Comparison of ENCODE assay signal across 15 mouse cellular contexts in genomic region chr19:53307219-53307618, GRCm38 (mm10). TPM values are rescaled to one million over a fixed set of nuclear protein-coding genes. Genes with fewer than 3 reads are reported as not detected.
DNase-seq lines count a peak whose midpoint lies in the region; ATAC-seq lines count a peak whose summit lies in the region.
"Had no signal": no experiment of that assay in that cellular context is flagged by ENCODE, and none has a peak within 500 bp of the region (broad histone marks: within the 10 kb centered on the region; RNA-seq: fewer than 3 reads in every experiment).

No protein-coding gene starts in this region.

- no peak overlapping the region for H3K9ac ChIP-seq in heart, embryonic 14.5 days (ENCODE audit: low read length)
- H3K9ac ChIP-seq in embryonic facial prominence, embryonic 14.5 days (ENCODE audit: low read depth, low read length) = no peak overlapping the region
- no peak overlapping the region for H3K9ac ChIP-seq in hindbrain, embryonic 12.5 days
- no peak overlapping the region for H3K9ac ChIP-seq in midbrain, embryonic 15.5 days
- H3K9ac ChIP-seq: heart, embryonic 15.5 days; limb, embryonic 12.5 days; liver, postnatal 0 days had no signal

- intact Hi-C loops in left cerebral cortex, postnatal 36 days (cut with DNase I) = no loop called here

- peak overlapping the region; percentile 18; the same call in 1 of the 2 replicates for H3K4me2 ChIP-seq in heart, embryonic 14.5 days (ENCODE audit: low read length)
- H3K4me2 ChIP-seq in embryonic facial prominence, embryonic 14.5 days (ENCODE audit: low read depth, low read length) = peak overlapping the region; percentile 1; the same call in 1 of the 2 replicates
- H3K4me2 ChIP-seq in hindbrain, embryonic 12.5 days (replicated peaks) = peak overlapping the region; percentile 19
- H3K4me2 ChIP-seq in midbrain, embryonic 15.5 days = peak overlapping the region; percentile 23
- H3K4me2 ChIP-seq: heart, embryonic 15.5 days; limb, embryonic 12.5 days had no signal

- no peaks in the 10 kb centered on the region for H3K9me3 ChIP-seq in heart, embryonic 14.5 days (ENCODE audit: control insufficient read depth, low read length)
- H3K9me3 ChIP-seq in heart, embryonic 10.5 days = no peaks in the 10 kb centered on the region
- no peaks in the 10 kb centered on the region for H3K9me3 ChIP-seq in embryonic facial prominence, embryonic 14.5 days (ENCODE audit: control insufficient read depth, low read length)
- no peaks in the 10 kb centered on the region for H3K9me3 ChIP-seq in hindbrain, embryonic 12.5 days (replicated peaks)
- no peaks in the 10 kb centered on the region for H3K9me3 ChIP-seq in midbrain, embryonic 15.5 days
- H3K9me3 ChIP-seq: heart, embryonic 15.5 days; limb, embryonic 12.5 days had no signal

- no peak overlapping the region for H3K27ac ChIP-seq in heart, embryonic 14.5 days (replicated peaks in 1 of 2; ENCODE audit: control insufficient read depth in 1 of 2, insufficient read depth in 1 of 2, low read depth in 2 of 2, low read length in 2 of 2)
- H3K27ac ChIP-seq in heart, embryonic 10.5 days = no peak overlapping the region
- no peak overlapping the region for H3K27ac ChIP-seq in embryonic facial prominence, embryonic 14.5 days (replicated peaks; ENCODE audit: low read depth, low read length)
- H3K27ac ChIP-seq in hindbrain, embryonic 12.5 days = peak overlapping the region; percentile 67
- H3K27ac ChIP-seq in midbrain, embryonic 15.5 days = no peak overlapping the region
- H3K27ac ChIP-seq: heart, embryonic 15.5 days; limb, embryonic 12.5 days had no signal

- no peaks in the 10 kb centered on the region for H3K36me3 ChIP-seq in heart, embryonic 14.5 days (ENCODE audit: control insufficient read depth, insufficient read depth, low read length)
- H3K36me3 ChIP-seq in heart, embryonic 10.5 days = no peaks in the 10 kb centered on the region
- no peaks in the 10 kb centered on the region for H3K36me3 ChIP-seq in embryonic facial prominence, embryonic 14.5 days (ENCODE audit: control insufficient read depth, insufficient read depth, low read length)
- H3K36me3 ChIP-seq in hindbrain, embryonic 12.5 days = no peaks in the 10 kb centered on the region
- H3K36me3 ChIP-seq in midbrain, embryonic 15.5 days (replicated peaks) = no peaks in the 10 kb centered on the region
- H3K36me3 ChIP-seq: heart, embryonic 15.5 days; limb, embryonic 12.5 days had no signal

- 48% methylated on average over 6 of the region's 6 CpGs for WGBS in heart, embryonic 14.5 days
- 52% methylated on average over 6 of the region's 6 CpGs for WGBS in heart, embryonic 10.5 days
- WGBS in embryonic facial prominence, embryonic 14.5 days = 39% methylated on average over 6 of the region's 6 CpGs
- 31% methylated on average over 6 of the region's 6 CpGs for WGBS in hindbrain, embryonic 12.5 days
- WGBS in midbrain, embryonic 15.5 days = 31% methylated on average over 6 of the region's 6 CpGs

- H3K4me3 ChIP-seq in heart, embryonic 14.5 days (ENCODE audit: control insufficient read depth in 1 of 2, insufficient read depth in 1 of 2, low read depth in 1 of 2, low read length in 2 of 2) = no peak overlapping the region
- H3K4me3 ChIP-seq in heart, embryonic 10.5 days = no peak overlapping the region
- H3K4me3 ChIP-seq in embryonic facial prominence, embryonic 14.5 days (ENCODE audit: low read depth, low read length) = no peak overlapping the region
- H3K4me3 ChIP-seq in hindbrain, embryonic 12.5 days = no peak overlapping the region
- H3K4me3 ChIP-seq in midbrain, embryonic 15.5 days = no peak overlapping the region
- H3K4me3 ChIP-seq: heart, embryonic 15.5 days; limb, embryonic 12.5 days had no signal

- no peaks in the 10 kb centered on the region; a peak in 2 of 4 replicates for H3K4me1 ChIP-seq in heart, embryonic 14.5 days (ENCODE audit: control insufficient read depth in 2 of 2, insufficient read depth in 2 of 2, low read length in 2 of 2)
- peaks cover 10% of the 10 kb centered on the region; the same call in 1 of the 2 replicates for H3K4me1 ChIP-seq in heart, embryonic 10.5 days
- H3K4me1 ChIP-seq in embryonic facial prominence, embryonic 14.5 days (ENCODE audit: control insufficient read depth, insufficient read depth, low read length) = peaks cover 6% of the 10 kb centered on the region; the same call in 1 of the 2 replicates
- H3K4me1 ChIP-seq in hindbrain, embryonic 12.5 days = peaks cover 12% of the 10 kb centered on the region
- H3K4me1 ChIP-seq in midbrain, embryonic 15.5 days = peaks cover 11% of the 10 kb centered on the region

- H3K27me3 ChIP-seq in heart, embryonic 14.5 days (ENCODE audit: control insufficient read depth, insufficient read depth, low read length) = no peaks in the 10 kb centered on the region
- H3K27me3 ChIP-seq in heart, embryonic 10.5 days (ENCODE audit: insufficient read depth, poor library complexity, severe bottlenecking) = no peaks in the 10 kb centered on the region
- no peaks in the 10 kb centered on the region for H3K27me3 ChIP-seq in embryonic facial prominence, embryonic 14.5 days (replicated peaks; ENCODE audit: control insufficient read depth, insufficient read depth, low read length)
- no peaks in the 10 kb centered on the region for H3K27me3 ChIP-seq in hindbrain, embryonic 12.5 days
- no peaks in the 10 kb centered on the region for H3K27me3 ChIP-seq in midbrain, embryonic 15.5 days (replicated peaks)
- H3K27me3 ChIP-seq: heart, embryonic 15.5 days; limb, embryonic 12.5 days had no signal

- no peak for DNase-seq in heart, embryonic 10.5 days (ENCODE audit: low spot score)
- DNase-seq in embryonic facial prominence, embryonic 14.5 days (ENCODE audit: low spot score) = no peak
- DNase-seq in urinary bladder, postnatal 4 days (ENCODE audit: low spot score in 2 of 2) = no peak
- no peak for DNase-seq in left cerebral cortex, postnatal 36 days (ENCODE audit: low spot score in 2 of 2)
- DNase-seq: adrenal gland, postnatal 10 days; cerebellum, postnatal 10 days; gastrocnemius, postnatal 10 days; kidney, postnatal 25 days; liver, postnatal 0 days; thymus, postnatal 14 days had no signal

- ATAC-seq in heart, embryonic 14.5 days (ENCODE audit: insufficient number of reproducible peaks, insufficient read depth, low FRiP score, low read depth) = no peak
- no peak for ATAC-seq in embryonic facial prominence, embryonic 14.5 days (ENCODE audit: low read depth)
- ATAC-seq in hindbrain, embryonic 12.5 days (ENCODE audit: low FRiP score) = no peak
- ATAC-seq in midbrain, embryonic 15.5 days (replicated peaks) = no peak
- ATAC-seq: liver, postnatal 0 days had no signal

RNA-seq across cellular contexts. Expression of gene Mxi1, which starts 3.1 kb away (rescaled TPM):
- polyA plus RNA-seq in heart, embryonic 14.5 days (2014; fragmentation: Nextera tagmentation; extraction: Ambion mirVana) = 46.0 and 49.7 TPM in 2 replicates
- polyA plus RNA-seq in heart, embryonic 10.5 days (2016; fragmentation: Nextera tagmentation; extraction: Ambion mirVana) = 27.7 and 28.7 TPM in 2 replicates
- 36.0 and 36.6 TPM in 2 replicates for polyA plus RNA-seq in embryonic facial prominence, embryonic 14.5 days (2014; fragmentation: Nextera tagmentation; extraction: Ambion mirVana)
- polyA plus RNA-seq in hindbrain, embryonic 12.5 days (2016; fragmentation: Nextera tagmentation; extraction: Ambion mirVana) = 76.2 and 78.4 TPM in 2 replicates
- polyA plus RNA-seq in midbrain, embryonic 15.5 days (2015; fragmentation: Nextera tagmentation; extraction: Ambion mirVana) = 49.6 and 53.3 TPM in 2 replicates
- total RNA-seq in left cerebral cortex, postnatal 36 days (2021) = 10 to 100 TPM; 91.9 to 94.5 TPM
